Mouse (Mus musculus): ENCODE results near the gene Gm20388.
"Not testable (repeated sequence)": the region's sequence is repeated elsewhere in the genome, so short reads cannot be mapped to it uniquely, and the experiment has no call there.

Gm20388 gene

GRCm38 (mm10) chr8:122566766-122567165, 2656.1 kb downstream of the Gm20388 start:
- DNase-seq (ENCODE audit: low read depth in 2 of 2, low spot score in 2 of 2) = no peak

DNA sequence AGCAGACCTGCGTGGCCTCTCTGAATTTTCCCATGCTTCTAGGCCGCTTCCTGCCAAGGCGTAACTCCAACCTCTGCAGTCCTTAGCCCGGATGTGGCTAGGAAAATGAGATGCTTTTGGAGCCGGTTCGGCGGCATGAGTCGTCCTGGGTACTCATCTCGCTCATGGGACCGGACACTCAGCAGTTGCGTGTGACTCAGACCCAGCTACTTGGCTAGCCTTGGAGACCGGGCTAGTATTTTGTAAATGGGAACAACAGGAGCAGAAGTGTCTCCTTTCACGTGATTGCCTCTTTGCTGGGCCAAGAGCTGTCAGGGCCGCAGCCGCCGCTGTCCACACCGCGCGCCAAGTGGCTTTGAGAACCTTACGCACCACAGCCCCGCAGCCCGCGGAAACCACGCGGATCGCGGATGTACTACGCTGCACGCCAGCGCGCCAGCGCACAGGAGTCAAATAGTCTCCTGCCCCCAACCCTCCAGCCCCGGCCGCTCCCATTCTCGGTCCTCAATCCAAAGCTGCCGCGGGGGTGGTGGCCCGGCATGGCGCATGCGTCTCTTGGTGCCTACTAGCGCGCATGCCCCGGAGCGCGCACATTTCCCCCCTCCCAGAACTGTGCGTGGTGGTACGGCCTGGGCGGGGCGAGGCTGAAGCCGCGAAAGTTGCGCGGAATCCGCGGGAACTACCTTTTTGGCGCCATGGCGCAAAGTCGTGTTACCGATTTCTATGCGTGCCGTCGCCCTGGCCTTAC, 2656.9 kb downstream of the Gm20388 start, which contains the start of gene Cdt1:
TSS of gene Cdt1 (plus strand) at position 655 of the 748 bp plus-strand sequence.
- DNase-seq (ENCODE audit: low read depth in 2 of 2, low spot score in 2 of 2) = peak; percentile 91 to 93

GRCm38 (mm10) chr8:122568109-122568504, 2657.5 kb downstream of the Gm20388 start:
- peak; percentile 63 to 64 for DNase-seq (ENCODE audit: low read depth in 2 of 2, low spot score in 2 of 2)

- DNase-seq (ENCODE audit: low read depth in 2 of 2, low spot score in 2 of 2) = no peak
Measured at GRCm38 (mm10) chr8:122568881-122569309, 2658.3 kb downstream of the Gm20388 start.

DNA sequence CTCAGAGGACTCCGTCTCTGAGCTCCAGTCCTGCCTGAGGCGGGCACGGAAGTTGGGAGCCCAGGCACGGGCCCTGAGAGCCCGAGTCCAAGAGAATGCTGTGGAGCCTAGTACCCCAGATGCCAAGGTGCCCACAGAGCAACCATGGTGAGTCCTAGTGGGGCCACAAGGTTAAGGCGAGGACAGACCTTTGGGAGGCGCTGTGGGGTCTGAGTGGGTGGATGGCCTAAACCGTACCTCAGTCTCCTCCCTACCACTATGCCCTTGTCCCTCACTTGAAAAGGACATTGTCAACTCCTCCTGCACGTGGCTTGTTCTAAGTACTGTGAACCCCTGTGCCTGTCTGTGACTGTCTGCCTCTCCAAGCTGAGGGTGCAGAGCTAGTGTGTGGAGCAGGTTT, 2658.7 kb downstream of the Gm20388 start:
- DNase-seq (ENCODE audit: low read depth in 2 of 2, low spot score in 2 of 2) = no peak

GRCm38 (mm10) chr8:122569996-122570395, 2659.4 kb downstream of the Gm20388 start:
- DNase-seq (ENCODE audit: low read depth in 2 of 2, low spot score in 2 of 2) = no peak

DNA sequence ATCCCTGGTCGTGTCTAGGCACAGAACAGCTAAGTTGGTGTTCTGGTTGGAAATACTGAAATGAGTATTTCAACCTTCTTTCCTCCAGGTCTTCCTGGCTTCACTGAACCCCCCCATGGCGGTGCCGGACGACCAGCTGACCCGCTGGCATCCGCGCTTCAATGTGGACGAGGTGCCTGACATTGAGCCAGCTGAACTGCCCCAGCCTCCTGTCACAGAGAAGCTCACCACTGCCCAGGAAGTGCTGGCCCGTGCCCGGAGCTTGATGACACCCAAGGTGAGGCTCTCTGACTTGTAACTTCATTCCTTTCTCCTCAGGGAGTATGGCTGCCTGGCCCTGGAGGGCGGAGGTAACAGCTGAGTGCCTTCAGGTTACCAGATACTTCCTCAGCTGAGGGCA, 2660.5 kb downstream of the Gm20388 start:
- no peak for DNase-seq (ENCODE audit: low read depth in 2 of 2, low spot score in 2 of 2)

DNA sequence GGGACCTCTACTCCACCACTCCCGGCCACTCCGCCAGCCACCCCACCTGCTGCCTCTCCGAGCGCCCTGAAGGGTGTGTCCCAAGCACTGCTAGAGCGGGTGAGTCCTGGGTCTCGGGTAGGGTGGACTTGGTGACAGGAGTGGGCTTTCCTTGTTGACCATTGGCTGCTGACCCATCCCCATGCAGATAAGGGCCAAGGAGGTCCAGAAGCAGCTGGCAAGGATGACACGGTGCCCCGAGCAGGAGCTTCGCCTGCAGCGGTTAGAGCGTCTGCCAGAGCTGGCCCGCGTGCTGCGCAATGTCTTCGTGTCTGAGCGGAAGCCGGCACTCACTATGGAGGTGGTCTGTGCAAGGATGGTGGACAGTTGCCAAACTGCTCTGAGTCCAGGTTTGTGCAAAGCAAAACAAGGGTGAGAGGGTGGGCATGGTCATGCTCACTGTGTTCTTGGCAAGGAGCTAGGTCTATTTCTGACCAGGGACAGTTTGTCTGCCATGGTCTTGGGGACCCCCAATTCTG, 2661.2 kb downstream of the Gm20388 start:
- DNase-seq (ENCODE audit: low read depth in 2 of 2, low spot score in 2 of 2) = no peak

- DNase-seq (ENCODE audit: low read depth in 2 of 2, low spot score in 2 of 2) = no peak
Measured at GRCm38 (mm10) chr8:122572751-122573150, 2662.1 kb downstream of the Gm20388 start.

- DNase-seq (ENCODE audit: low read depth in 2 of 2, low spot score in 2 of 2) = not testable (repeated sequence)
Measured at GRCm38 (mm10) chr8:122573176-122573575, 2662.5 kb downstream of the Gm20388 start.

GRCm38 (mm10) chr8:122573577-122573976, 2662.9 kb downstream of the Gm20388 start:
- no peak for DNase-seq (ENCODE audit: low read depth in 2 of 2, low spot score in 2 of 2)

DNA sequence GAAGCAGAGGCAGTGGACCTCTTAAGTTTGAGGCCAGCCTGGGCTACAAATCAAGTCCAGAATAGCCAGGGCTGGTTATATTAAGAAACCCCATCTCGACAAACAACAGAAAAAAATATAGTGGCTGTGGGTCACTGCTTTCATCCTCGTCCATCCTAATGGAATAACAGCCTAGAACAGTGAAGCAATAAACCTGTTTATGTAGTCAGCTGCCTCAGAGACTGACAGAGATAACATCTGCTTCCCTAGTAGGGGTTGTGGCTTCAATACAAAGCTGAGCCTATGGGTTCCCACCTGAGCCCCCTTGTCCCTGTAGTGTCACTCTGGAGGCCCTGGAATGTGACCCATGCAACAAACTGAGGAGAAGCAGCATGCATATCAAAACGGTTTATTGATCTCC, 2663.6 kb downstream of the Gm20388 start:
- DNase-seq (ENCODE audit: low read depth in 2 of 2, low spot score in 2 of 2) = no peak

DNA sequence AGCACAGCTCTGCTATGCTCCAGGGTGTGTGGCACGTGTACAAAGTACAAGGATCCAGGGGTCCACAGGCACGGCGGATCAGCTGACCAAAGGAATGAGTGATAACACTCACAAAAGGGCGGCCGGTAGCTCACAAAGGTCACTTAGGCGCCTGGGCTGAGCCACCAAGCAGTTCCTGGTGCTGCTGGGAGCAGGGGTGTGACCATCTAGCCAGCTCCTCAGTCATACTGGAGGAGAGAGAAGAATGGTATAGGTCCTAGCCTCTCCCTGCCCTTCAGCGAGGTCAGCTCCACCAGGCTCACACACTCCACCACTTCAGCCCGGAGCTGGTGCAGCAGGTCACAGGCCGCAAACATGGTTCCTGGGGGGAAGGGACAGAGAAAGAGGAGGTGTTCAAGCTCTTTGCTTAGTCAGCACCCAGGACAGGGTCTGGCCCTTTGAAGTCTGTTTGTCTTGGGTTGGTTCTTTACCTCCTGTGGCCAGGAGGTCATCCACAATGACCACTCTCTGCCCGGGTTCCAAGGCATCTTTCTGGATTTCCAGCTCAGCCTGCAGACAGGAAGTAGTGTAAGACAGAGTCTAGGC, 2664.1 kb downstream of the Gm20388 start:
- DNase-seq (ENCODE audit: low read depth in 2 of 2, low spot score in 2 of 2) = no peak

DNA sequence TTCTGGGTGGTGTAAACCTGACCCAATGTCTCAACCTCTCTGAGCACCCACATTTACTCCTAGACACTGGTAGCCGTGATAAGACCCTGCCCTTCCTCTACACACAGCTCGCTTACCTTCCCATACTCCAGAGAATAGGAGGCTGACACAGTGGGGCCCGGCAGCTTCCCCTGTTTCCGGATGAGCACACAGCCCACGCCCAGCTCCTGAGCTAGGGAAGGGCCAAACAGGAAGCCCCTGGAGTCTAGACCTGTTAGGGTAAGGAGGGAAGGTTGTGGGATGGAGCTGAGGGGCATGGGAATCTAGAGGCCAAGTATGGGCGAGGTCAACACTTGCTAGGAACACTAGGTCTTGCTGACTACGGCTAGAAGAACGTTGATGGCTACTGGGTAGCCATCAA, 2664.6 kb downstream of the Gm20388 start:
- no peak for DNase-seq (ENCODE audit: low read depth in 2 of 2, low spot score in 2 of 2)

DNA sequence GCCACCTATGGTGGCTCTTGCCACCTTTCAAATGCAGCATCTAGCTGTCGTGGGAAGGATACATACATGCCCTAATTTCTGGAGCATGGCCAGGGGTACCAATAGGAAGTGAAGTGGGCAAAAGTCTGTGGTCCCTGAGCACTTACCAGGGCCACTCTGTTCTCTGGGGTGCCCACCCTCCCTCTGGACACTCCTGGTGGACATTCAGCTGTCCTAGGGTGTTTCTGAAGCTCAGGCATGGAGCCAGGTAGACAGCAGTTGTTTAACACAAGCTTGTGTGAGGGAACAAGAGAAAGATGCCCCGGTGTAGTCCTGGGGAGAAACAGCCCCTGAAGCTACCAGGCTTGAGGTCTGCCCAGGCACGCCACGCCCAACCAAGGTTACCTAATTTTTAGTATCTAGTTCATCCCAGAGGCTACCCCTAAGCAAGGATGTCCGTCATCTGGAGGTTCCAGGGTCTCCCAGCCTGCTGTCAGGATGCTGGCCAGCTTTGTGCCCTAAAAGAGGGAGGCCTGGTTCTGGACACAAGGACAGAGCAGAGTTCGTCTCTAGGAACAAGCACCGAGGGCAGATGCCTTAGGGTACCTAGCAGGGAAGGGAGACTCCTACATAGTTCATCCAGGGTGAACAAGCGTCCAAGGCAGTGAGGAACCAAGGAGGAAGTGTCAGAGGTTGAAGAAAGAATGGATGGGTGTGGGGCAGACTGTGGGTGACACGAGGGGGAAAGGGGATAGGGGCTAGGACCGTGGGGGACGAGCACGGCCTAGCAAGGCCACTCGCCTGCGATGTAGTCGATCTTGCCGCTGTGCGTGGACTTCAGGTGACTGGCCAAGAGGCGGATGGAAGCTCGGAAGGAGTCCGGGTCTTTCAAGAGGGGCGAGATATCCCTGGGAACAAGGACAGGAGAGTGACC, 2665.3 kb downstream of the Gm20388 start:
- DNase-seq (ENCODE audit: low read depth in 2 of 2, low spot score in 2 of 2) = no peak

DNA sequence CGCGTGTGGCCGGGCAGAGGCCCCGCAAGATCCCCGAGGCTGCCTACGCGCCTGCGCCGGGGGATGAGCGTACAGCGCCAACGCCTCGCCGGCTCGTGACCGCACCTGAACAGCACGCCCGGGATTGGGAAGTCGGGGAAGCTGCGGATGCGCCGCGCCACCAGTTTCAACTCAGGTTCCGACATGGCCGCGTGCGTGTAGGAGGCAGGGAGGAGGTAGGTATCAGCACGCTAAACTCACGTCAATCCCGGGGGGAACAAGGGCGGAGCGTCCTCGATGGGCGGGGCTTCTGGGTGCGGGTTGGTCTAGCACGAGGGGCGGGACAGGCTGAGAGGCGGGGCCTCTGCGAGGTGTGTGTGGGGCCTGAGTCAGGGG, 2666.0 kb downstream of the Gm20388 start, which contains the start of gene Aprt:
TSS of gene Aprt (minus strand) at position 262 of the 375 bp plus-strand sequence.
- DNase-seq (ENCODE audit: low read depth in 2 of 2, low spot score in 2 of 2) = peak; percentile 91 to 97

DNA sequence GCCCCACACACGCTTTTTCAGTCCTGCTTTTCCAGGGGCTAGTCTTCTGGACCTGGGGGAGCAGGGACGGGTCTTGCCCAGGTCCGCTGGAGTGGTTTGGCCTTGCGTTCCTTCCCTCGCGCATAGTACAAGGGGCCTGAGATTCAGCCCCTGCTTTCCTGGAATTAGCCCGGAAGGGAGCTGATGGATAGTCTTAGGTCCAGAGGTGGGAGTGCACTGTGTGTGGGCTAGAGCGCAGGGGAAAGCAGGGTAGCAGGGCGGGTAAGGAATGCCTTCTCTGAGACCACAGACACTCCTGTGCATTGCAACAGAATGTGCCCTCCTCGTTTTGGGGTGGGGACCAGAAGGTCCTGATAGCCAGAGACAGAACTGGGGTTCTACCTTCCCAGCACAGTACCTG, 2666.5 kb downstream of the Gm20388 start:
- DNase-seq (ENCODE audit: low read depth in 2 of 2, low spot score in 2 of 2) = no peak

DNA sequence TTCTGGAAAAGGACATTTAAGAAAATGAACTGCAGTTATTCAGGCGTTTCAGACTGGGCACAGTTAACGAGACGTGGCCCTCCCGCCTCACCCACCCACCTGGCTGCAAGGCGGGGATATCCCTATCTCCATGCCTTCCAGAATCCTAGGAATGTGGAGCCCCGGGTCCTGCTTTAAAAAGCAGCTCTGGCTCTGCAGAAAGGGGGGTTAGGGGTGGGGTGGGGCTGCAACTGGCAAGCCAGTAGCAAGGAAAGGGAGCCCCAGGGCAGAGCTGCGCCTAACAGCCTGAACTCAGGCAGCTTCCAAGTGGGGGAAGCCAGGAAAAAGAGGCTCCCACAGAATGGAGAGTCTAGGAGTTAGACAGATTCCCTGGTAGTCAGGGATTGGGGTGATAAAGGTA, 2668.6 kb downstream of the Gm20388 start:
- DNase-seq (ENCODE audit: low read depth in 2 of 2, low spot score in 2 of 2) = no peak

DNA sequence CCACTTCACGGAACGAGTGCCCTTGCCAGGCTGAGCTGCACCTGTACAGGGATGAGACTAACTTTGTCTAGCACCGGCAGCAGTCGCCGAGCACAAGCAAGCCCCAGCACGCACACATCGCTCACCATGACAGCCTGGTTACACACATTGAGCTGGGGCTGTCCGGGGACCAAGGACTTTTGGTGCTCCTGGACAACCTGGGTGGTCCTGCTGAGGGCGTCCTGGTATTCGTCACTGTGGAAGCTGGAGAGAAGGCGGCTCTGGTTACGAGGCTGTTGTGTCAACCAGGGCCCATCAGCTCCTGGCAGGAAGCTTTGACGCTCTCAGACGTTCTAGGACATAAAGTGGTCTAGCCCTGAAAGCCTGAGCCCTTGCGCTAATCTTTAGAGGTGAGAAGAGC, 2670.3 kb downstream of the Gm20388 start:
- no peak for DNase-seq (ENCODE audit: low read depth in 2 of 2, low spot score in 2 of 2)

DNA sequence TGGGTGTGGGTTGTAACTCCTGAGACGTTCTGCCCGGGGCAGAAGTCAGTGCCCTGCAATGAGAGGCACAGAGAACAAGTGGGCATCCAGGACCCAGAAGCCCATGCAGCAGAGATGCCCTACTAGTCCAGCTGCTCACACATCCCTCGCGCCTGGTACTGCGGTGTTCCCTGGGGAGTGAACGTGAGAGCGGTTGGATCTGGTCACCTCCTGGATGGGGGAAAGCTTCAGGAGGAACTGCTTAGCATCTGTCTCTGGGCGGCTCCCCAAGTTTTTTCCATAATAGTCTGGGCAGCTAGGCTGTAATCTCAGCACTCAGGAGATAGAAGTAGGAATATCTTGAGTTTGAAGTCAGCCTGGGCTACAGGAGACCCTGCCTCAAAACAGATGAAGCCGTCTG, 2674.3 kb downstream of the Gm20388 start:
- DNase-seq (ENCODE audit: low read depth in 2 of 2, low spot score in 2 of 2) = no peak

GRCm38 (mm10) chr8:122585411-122585891, 2674.8 kb downstream of the Gm20388 start:
- DNase-seq (ENCODE audit: low read depth in 2 of 2, low spot score in 2 of 2) = no peak
